Mouse (Mus musculus) brown adipose tissue, adult 24 weeks (tissue): Measurements from ENCODE around the gene Platr17. TPM values are rescaled to one million over a fixed set of nuclear protein-coding genes. Genes with fewer than 3 reads are reported as not detected.

Source experiments
- H3K27ac ChIP-seq: fragments of 200-500 bp; replicated peaks from 2 replicates; pipeline ENCODE4 v1.5.1; 2012; ENCODE audit warnings: low read depth, mild to moderate bottlenecking, low read length
- H3K4me1 ChIP-seq: fragments of 200-500 bp; 2 replicates; pipeline ENCODE4 v1.6.1; 2012; ENCODE audit warnings: low read length, mixed read lengths; ENCODE audit not compliant: control insufficient read depth, insufficient read depth, insufficient read length
- H3K4me3 ChIP-seq: fragments of 200-500 bp; 2 replicates; pipeline ENCODE4 v1.5.1; 2012; ENCODE audit warnings: low read depth, mild to moderate bottlenecking, low read length, moderate library complexity; ENCODE audit not compliant: insufficient read depth
- polyA plus RNA-seq: library from polyadenylated mRNA; stranded (reverse); fragments of >200 nt; gene quantifications from 2 replicates; pipeline ENCODE4 v1.2.4, GENCODE M21; 2012; ENCODE audit not compliant: missing spikeins, insufficient read depth, insufficient read length

Platr17 gene
- polyA plus RNA-seq, 1 experiment: not detected

DNA sequence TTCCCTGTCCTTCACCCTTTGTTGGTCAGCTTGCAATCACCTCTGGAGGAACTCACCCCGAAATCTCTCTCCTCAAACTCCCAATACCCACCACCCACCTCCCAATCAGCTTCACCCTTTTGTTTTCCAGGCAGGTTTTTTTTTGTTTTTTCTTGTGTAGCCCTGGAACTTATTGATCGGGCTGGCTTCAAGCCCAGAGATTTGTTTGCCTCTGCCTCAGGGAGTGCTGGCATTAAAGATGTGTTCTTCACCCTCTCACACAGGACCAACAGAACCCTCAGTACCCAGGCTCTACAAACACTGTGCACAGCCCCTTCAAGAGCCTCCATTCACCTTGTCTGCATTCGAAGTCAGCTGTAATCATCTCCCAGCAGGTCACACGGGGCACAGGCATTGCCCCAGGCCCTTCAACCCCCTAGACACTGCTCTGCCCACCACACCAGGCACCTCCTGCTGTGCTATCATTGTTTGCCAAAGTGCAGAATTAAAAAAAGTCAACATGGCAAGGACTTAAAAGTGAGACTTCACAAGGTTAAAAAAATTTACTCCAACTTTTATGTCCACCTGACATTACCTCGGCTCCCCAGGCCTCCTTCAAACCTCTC is 49.1 kb downstream of the Platr17 start:
- Histone ChIP-seq H3K4me1 (peaks cover 4% of the 10 kb centered on the region; the same call in 1 of the 2 replicates), H3K27ac (no peak overlapping the region), H3K4me3 (peak overlapping the region; percentile 90)

GRCm38 (mm10) chr17:33954646-33955554 is 50.0 kb downstream of the Platr17 start:
- peaks cover 4% of the 10 kb centered on the region; the same call in 1 of the 2 replicates for H3K4me1 ChIP-seq
- H3K4me3 ChIP-seq: peak overlapping the region; percentile 90
- peak overlapping the region; percentile 62 for H3K27ac ChIP-seq

DNA sequence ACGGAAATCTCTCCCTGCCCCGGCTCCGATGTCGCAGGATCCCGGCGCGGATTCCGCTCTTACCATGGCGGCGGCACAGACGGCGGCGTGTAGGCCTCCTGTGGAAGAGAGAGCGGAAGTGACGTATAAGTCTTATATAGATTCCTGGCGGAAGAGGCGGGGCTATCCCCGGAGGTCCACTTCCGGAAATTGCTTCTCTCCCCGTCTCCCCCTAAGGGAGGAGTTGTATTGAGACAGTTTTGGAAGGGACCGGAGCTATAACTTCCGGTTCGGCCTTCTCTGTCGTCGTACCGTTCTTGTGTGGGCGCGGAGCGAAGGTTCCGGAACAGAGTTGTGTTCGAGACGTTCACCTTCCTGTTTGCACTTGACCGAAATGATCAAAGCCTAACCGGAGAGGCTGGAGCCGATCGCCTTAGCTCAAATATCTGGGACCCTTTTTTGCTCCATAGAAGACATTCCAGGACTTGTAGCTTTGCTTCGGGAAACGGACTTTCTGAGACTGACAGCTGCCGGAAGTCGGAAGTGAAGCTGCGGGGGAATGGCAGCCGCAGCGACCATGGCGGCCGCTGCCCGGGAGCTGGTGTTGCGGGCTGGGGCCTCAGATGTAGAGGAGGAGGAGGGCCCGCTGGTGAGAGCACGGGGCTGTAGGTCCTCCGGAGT is 50.8 kb downstream of the Platr17 start, which contains the start of the genes Vps52 and Rps18:
Gene Vps52, plus strand, starts transcription at position 258 of the 660 bp plus-strand sequence.
Gene Rps18, minus strand, starts transcription at position 447 of the 660 bp plus-strand sequence.
- peak within 1 kb of the TSS; percentile 99 for H3K27ac ChIP-seq
- peak within 1 kb of the TSS; percentile 90 for H3K4me3 ChIP-seq
- peaks cover under 1% of the 10 kb centered on the region; the same call in 1 of the 2 replicates for H3K4me1 ChIP-seq

Other genes starting within 250 kb of the Platr17 start
- 130 and 183 TPM in 2 replicates for gene Hnrnpm, start 218.3 kb upstream of the Platr17 start, polyA plus RNA-seq
- gene March2, start 186.5 kb upstream of the Platr17 start, polyA plus RNA-seq: 132 and 147 TPM in 2 replicates
- 73.4 and 85.4 TPM in 2 replicates for gene Rab11b, start 144.6 kb upstream of the Platr17 start, polyA plus RNA-seq
- gene Angptl4, start 123.3 kb upstream of the Platr17 start, polyA plus RNA-seq: 243 and 355 TPM in 2 replicates
- gene Kank3, start 94.6 kb upstream of the Platr17 start, polyA plus RNA-seq: 16.2 and 37.3 TPM in 2 replicates
- gene Rps28, start 80.6 kb upstream of the Platr17 start, polyA plus RNA-seq: 587 and 667 TPM in 2 replicates
- gene Ndufa7, start 80.6 kb upstream of the Platr17 start, polyA plus RNA-seq: 1,002 and 1,055 TPM in 2 replicates
- 21.6 and 25.3 TPM in 2 replicates for gene Cd320, start 62.0 kb upstream of the Platr17 start, polyA plus RNA-seq
- gene Gm7029, start 31.3 kb upstream of the Platr17 start, polyA plus RNA-seq: not detected in 2 replicates
- gene Kifc1, start 14.5 kb upstream of the Platr17 start, polyA plus RNA-seq: not detected in 2 replicates
- gene Daxx, start 4.3 kb downstream of the Platr17 start, polyA plus RNA-seq: 13.6 and 26.9 TPM in 2 replicates
- 75.7 and 99.3 TPM in 2 replicates for gene Tapbp, start 10.8 kb downstream of the Platr17 start, polyA plus RNA-seq
- 9.5 and 11.1 TPM in 2 replicates for gene Zbtb22, start 10.8 kb downstream of the Platr17 start, polyA plus RNA-seq
- 16.4 and 20.2 TPM in 2 replicates for gene Rgl2, start 24.4 kb downstream of the Platr17 start, polyA plus RNA-seq
- gene Pfdn6, start 35.2 kb downstream of the Platr17 start, polyA plus RNA-seq: 83.2 and 131 TPM in 2 replicates
- 6.6 and 10.1 TPM in 2 replicates for gene Wdr46, start 35.5 kb downstream of the Platr17 start, polyA plus RNA-seq
- 2.2 and 2.4 TPM in 2 replicates for gene B3galt4, start 46.4 kb downstream of the Platr17 start, polyA plus RNA-seq
- gene Vps52, start 50.7 kb downstream of the Platr17 start, polyA plus RNA-seq: 23.9 and 29.3 TPM in 2 replicates
- 635 and 763 TPM in 2 replicates for gene Rps18, start 50.9 kb downstream of the Platr17 start, polyA plus RNA-seq
- 394 and 673 TPM in 2 replicates for gene H2-K1, start 95.2 kb downstream of the Platr17 start, polyA plus RNA-seq
- 10.2 and 10.3 TPM in 2 replicates for gene Ring1, start 119.5 kb downstream of the Platr17 start, polyA plus RNA-seq
- 214 and 236 TPM in 2 replicates for gene H2-Ke6, start 122.9 kb downstream of the Platr17 start, polyA plus RNA-seq
- gene Slc39a7, start 126.5 kb downstream of the Platr17 start, polyA plus RNA-seq: 40.0 and 44.7 TPM in 2 replicates
- 23.6 and 38.7 TPM in 2 replicates for gene Rxrb, start 126.7 kb downstream of the Platr17 start, polyA plus RNA-seq
- gene Col11a2, start 134.3 kb downstream of the Platr17 start, polyA plus RNA-seq: 0.38 and 1.0 TPM in 2 replicates
- gene H2-Oa, start 187.2 kb downstream of the Platr17 start, polyA plus RNA-seq: not detected in 2 replicates
- 6.9 and 10.5 TPM in 2 replicates for gene H2-DMa, start 214.4 kb downstream of the Platr17 start, polyA plus RNA-seq
- gene Brd2, start 217.5 kb downstream of the Platr17 start, polyA plus RNA-seq: 82.7 and 86.3 TPM in 2 replicates
- not detected in 2 replicates for gene H2-DMb2, start 238.2 kb downstream of the Platr17 start, polyA plus RNA-seq
- 11.1 and 14.7 TPM in 2 replicates for gene H2-DMb1, start 247.9 kb downstream of the Platr17 start, polyA plus RNA-seq